Mouse (Mus musculus) forebrain, embryonic 16.5 days (tissue): ENCODE measurements around the gene Cntnap2. TPM values are rescaled to one million over a fixed set of nuclear protein-coding genes. Genes with fewer than 3 reads are reported as not detected.

Experiments used
- ATAC-seq: fragments of 200-750 bp; cut with Nextera tagmentation; 2 replicates; pipeline ENCODE4 v1.8.0; 2017; ENCODE audit warnings: mild to moderate bottlenecking, moderate library complexity
- H3K27ac ChIP-seq: fragments of 300-500 bp; sonication (generic); 2 replicates; pipeline ENCODE4 v1.5.1; 2014; ENCODE audit warnings: low read length, control low read depth
- H3K27me3 ChIP-seq: fragments of 300-500 bp; sonication (generic); replicated peaks from 2 replicates; pipeline ENCODE4 v1.6.1; 2014; ENCODE audit warnings: low read length; ENCODE audit not compliant: control insufficient read depth, insufficient read depth
- H3K36me3 ChIP-seq: fragments of 300-500 bp; sonication (generic); 2 replicates; pipeline ENCODE4 v1.6.1; 2014; ENCODE audit not compliant: control insufficient read depth, insufficient read depth
- H3K4me1 ChIP-seq: fragments of 300-500 bp; sonication (generic); replicated peaks from 2 replicates; pipeline ENCODE4 v1.6.1; 2014; ENCODE audit warnings: low read length; ENCODE audit not compliant: control insufficient read depth, insufficient read depth
- H3K4me2 ChIP-seq: fragments of 300-500 bp; sonication (generic); 2 replicates; pipeline ENCODE4 v1.6.1; 2014; ENCODE audit warnings: mild to moderate bottlenecking, low read length, control low read depth
- H3K4me3 ChIP-seq: fragments of 300-500 bp; sonication (generic); replicated peaks from 2 replicates; pipeline ENCODE4 v1.5.1; 2014; ENCODE audit warnings: mild to moderate bottlenecking, low read length, control low read depth
- H3K9ac ChIP-seq: fragments of 300-500 bp; sonication (generic); replicated peaks from 2 replicates; pipeline ENCODE4 v1.6.1; 2014; ENCODE audit warnings: low read depth, low read length, control low read depth
- H3K9me3 ChIP-seq: fragments of 300-500 bp; sonication (generic); 2 replicates; pipeline ENCODE4 v1.6.1; 2016; ENCODE audit warnings: low read length; ENCODE audit not compliant: control insufficient read depth
- WGBS: fragments of 180-500 bp; shearing (Covaris S2); extraction: QIAGEN DNeasy Blood & Tissue Kit; methylation state at CpG from one replicate; pipeline ENCODE4 v1.1.7; 2014; 5-methylcytosine and 5-hydroxymethylcytosine counted together
- polyA plus RNA-seq: library from polyadenylated mRNA; unstranded; fragments of >200 nt; fragmentation: Nextera tagmentation; extraction: Ambion mirVana; gene quantifications from 2 replicates; pipeline ENCODE4 v1.2.1, GENCODE M21; 2015

The Cntnap2 gene
- polyA plus RNA-seq, 1 experiment from 2014 or later, result 72.7 TPM

- Histone ChIP-seq H3K27ac (no peak overlapping the region), H3K27me3 (no peaks in the 10 kb centered on the region), H3K9ac (no peak overlapping the region), H3K36me3 (no peaks in the 10 kb centered on the region), H3K4me3 (no peak overlapping the region), H3K4me2 (no peak overlapping the region), H3K4me1 (no peaks in the 10 kb centered on the region), H3K9me3 (no peaks in the 10 kb centered on the region)
- 59% methylated on average over 4 of the region's 4 CpGs for WGBS
- ATAC-seq, result no peak
These were observed 2270.1 kb downstream of the Cntnap2 start for GRCm38 (mm10) chr6:47329212-47329611.

GRCm38 (mm10) chr6:47333016-47333415, 2273.9 kb downstream of the Cntnap2 start:
- 38% methylated on average over 4 of the region's 4 CpGs for WGBS
- H3K4me1 ChIP-seq, result no peaks in the 10 kb centered on the region
- no peak overlapping the region for H3K4me2 ChIP-seq
- H3K36me3 ChIP-seq, result no peaks in the 10 kb centered on the region
- no peak overlapping the region for H3K27ac ChIP-seq
- no peak overlapping the region for H3K9ac ChIP-seq
- no peak for ATAC-seq
- H3K9me3 ChIP-seq, result no peaks in the 10 kb centered on the region
- no peaks in the 10 kb centered on the region for H3K27me3 ChIP-seq
- no peak overlapping the region for H3K4me3 ChIP-seq

- no peak overlapping the region for H3K27ac ChIP-seq
- no peaks in the 10 kb centered on the region for H3K27me3 ChIP-seq
- no peak overlapping the region for H3K9ac ChIP-seq
- ATAC-seq, result no peak
- no peaks in the 10 kb centered on the region for H3K36me3 ChIP-seq
- no peaks in the 10 kb centered on the region for H3K4me1 ChIP-seq
- no peak overlapping the region for H3K4me3 ChIP-seq
- 100% methylated on average over 2 of the region's 2 CpGs for WGBS
- H3K9me3 ChIP-seq, result no peaks in the 10 kb centered on the region
- H3K4me2 ChIP-seq, result no peak overlapping the region
These were observed 2275.2 kb downstream of the Cntnap2 start for GRCm38 (mm10) chr6:47334377-47334776.

GRCm38 (mm10) chr6:47337300-47337699, 2278.1 kb downstream of the Cntnap2 start:
- Histone ChIP-seq H3K4me1 (no peaks in the 10 kb centered on the region), H3K9me3 (no peaks in the 10 kb centered on the region), H3K4me2 (no peak overlapping the region), H3K4me3 (no peak overlapping the region), H3K9ac (no peak overlapping the region), H3K27me3 (no peaks in the 10 kb centered on the region), H3K27ac (no peak overlapping the region), H3K36me3 (no peaks in the 10 kb centered on the region)
- 83% methylated on average over 4 of the region's 4 CpGs for WGBS
- ATAC-seq, result no peak

GRCm38 (mm10) chr6:47338113-47338512, 2279.0 kb downstream of the Cntnap2 start:
- no peaks in the 10 kb centered on the region for H3K9me3 ChIP-seq
- WGBS, result 96% methylated on average over 6 of the region's 6 CpGs
- no peak for ATAC-seq
- H3K4me2 ChIP-seq, result no peak overlapping the region
- H3K9ac ChIP-seq, result no peak overlapping the region
- H3K36me3 ChIP-seq, result no peaks in the 10 kb centered on the region
- no peak overlapping the region for H3K27ac ChIP-seq
- H3K4me1 ChIP-seq, result no peaks in the 10 kb centered on the region
- H3K27me3 ChIP-seq, result no peaks in the 10 kb centered on the region
- no peak overlapping the region for H3K4me3 ChIP-seq

- H3K9me3 ChIP-seq, result no peaks in the 10 kb centered on the region
- no peak for ATAC-seq
- 64% methylated on average over 4 of the region's 4 CpGs for WGBS
- no peak overlapping the region for H3K4me2 ChIP-seq
- no peaks in the 10 kb centered on the region for H3K27me3 ChIP-seq
- H3K27ac ChIP-seq, result no peak overlapping the region
- no peak overlapping the region for H3K4me3 ChIP-seq
- H3K36me3 ChIP-seq, result no peaks in the 10 kb centered on the region
- H3K4me1 ChIP-seq, result no peaks in the 10 kb centered on the region
- no peak overlapping the region for H3K9ac ChIP-seq
These were observed 2281.8 kb downstream of the Cntnap2 start for GRCm38 (mm10) chr6:47340813-47341502.

- no peak for ATAC-seq
- no peak overlapping the region for H3K9ac ChIP-seq
- H3K4me1 ChIP-seq, result no peaks in the 10 kb centered on the region
- WGBS, result 74% methylated on average over 6 of the region's 6 CpGs
- H3K36me3 ChIP-seq, result no peaks in the 10 kb centered on the region
- no peaks in the 10 kb centered on the region for H3K27me3 ChIP-seq
- H3K4me3 ChIP-seq, result no peak overlapping the region
- H3K9me3 ChIP-seq, result no peaks in the 10 kb centered on the region
- no peak overlapping the region for H3K4me2 ChIP-seq
- H3K27ac ChIP-seq, result no peak overlapping the region
These were observed 2282.3 kb downstream of the Cntnap2 start for GRCm38 (mm10) chr6:47341503-47341884.

- peak; percentile 36; the same call in 1 of the 2 replicates for ATAC-seq
- Histone ChIP-seq H3K36me3 (no peaks in the 10 kb centered on the region), H3K4me2 (no peak overlapping the region), H3K4me3 (no peak overlapping the region), H3K9ac (no peak overlapping the region), H3K9me3 (no peaks in the 10 kb centered on the region), H3K27me3 (no peaks in the 10 kb centered on the region), H3K27ac (no peak overlapping the region), H3K4me1 (no peaks in the 10 kb centered on the region)
- WGBS, result 71% methylated on average over 1 of the region's 1 CpGs
These were observed 2284.1 kb downstream of the Cntnap2 start for GRCm38 (mm10) chr6:47343245-47343644.

- ATAC-seq, result no peak
- WGBS, result 90% methylated on average over 3 of the region's 3 CpGs
- no peak overlapping the region for H3K4me2 ChIP-seq
- H3K4me1 ChIP-seq, result no peaks in the 10 kb centered on the region
- no peak overlapping the region for H3K4me3 ChIP-seq
- no peaks in the 10 kb centered on the region for H3K36me3 ChIP-seq
- no peaks in the 10 kb centered on the region for H3K9me3 ChIP-seq
- H3K9ac ChIP-seq, result no peak overlapping the region
- H3K27me3 ChIP-seq, result no peaks in the 10 kb centered on the region
- H3K27ac ChIP-seq, result no peak overlapping the region
These were observed 2285.5 kb downstream of the Cntnap2 start for GRCm38 (mm10) chr6:47344696-47345095.
